Mouse (Mus musculus) embryonic fibroblast, embryonic 13.5 days (primary cell): ENCODE data around the gene Smpd3. TPM values are rescaled to one million over a fixed set of nuclear protein-coding genes. Genes with fewer than 3 reads are reported as not detected.

ENCODE experiments used
- H3K27ac ChIP-seq: 2 replicates; pipeline ENCODE4 v1.5.1; 2012; ENCODE audit warnings: low read length, control low read depth, inconsistent platforms; ENCODE audit not compliant: insufficient read depth
- H3K4me1 ChIP-seq: 2 replicates; pipeline ENCODE4 v1.6.1; 2011; ENCODE audit warnings: low read length; ENCODE audit not compliant: control insufficient read depth, insufficient read depth
- H3K4me3 ChIP-seq: 2 replicates; pipeline ENCODE4 v1.5.1; 2011; ENCODE audit warnings: mild to moderate bottlenecking, control low read depth, low read length; ENCODE audit not compliant: insufficient read depth
- CTCF ChIP-seq: IDR thresholded peaks from 2 replicates; pipeline ENCODE4 v1.5.1; 2011; ENCODE audit warnings: mild to moderate bottlenecking, control low read depth, low read length, moderate library complexity, borderline replicate concordance; ENCODE audit not compliant: insufficient read depth
- POLR2A ChIP-seq: IDR thresholded peaks from 2 replicates; pipeline ENCODE4 v1.6.1; 2011; ENCODE audit warnings: low read depth, mild to moderate bottlenecking, control low read depth, low read length, moderate library complexity
- polyA plus RNA-seq: library from polyadenylated mRNA; stranded (reverse); fragments of >200 nt; gene quantifications from 2 replicates; pipeline ENCODE4 v1.2.4, GENCODE M21; 2011; ENCODE audit warnings: low read depth; ENCODE audit not compliant: missing spikeins, insufficient read length

Gene Smpd3
- polyA plus RNA-seq, 1 experiment = 0.37 TPM

DNA sequence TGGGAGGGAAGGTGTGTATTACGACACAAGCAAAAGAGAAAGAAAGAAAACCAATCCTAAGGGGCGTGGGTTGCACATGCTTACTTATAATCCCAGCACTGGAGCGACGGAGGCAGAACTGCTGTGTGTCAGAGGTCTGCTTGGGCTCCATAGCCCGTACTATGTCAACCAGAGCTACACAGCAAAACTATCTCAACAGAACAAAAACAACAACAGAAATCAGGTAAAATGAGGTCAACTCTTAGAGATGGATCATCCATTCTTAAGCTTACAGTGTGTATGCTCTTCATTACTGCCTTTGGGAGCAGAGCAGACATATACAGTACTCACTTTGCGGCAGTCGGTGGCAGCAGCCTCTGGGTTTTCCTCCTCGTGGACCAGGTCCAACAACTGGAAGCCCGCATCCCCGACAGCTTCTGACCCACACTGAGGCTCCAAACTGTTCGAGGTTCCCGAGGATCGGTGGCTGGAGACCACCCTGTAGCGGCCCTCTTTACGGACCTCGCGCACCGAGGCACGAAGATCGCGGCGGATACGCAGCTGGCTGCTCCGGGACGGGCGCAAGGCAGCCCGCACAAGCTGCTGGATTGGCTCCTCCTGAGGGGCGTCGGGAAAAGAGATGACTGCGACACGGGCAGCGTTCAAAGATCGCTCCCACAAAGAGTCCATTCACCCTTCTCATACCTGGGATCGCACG lies 127.6 kb downstream of the Smpd3 start:
- peak; percentile 67 for TF ChIP-seq POLR2A
- no peak for TF ChIP-seq CTCF
- H3K4me3 ChIP-seq = peak overlapping the region; percentile 87
- H3K27ac ChIP-seq = peak overlapping the region; percentile 76
- H3K4me1 ChIP-seq = no peaks in the 10 kb centered on the region

Other genes with a start within 250 kb of the Smpd3 start
- 2.1 and 3.9 TPM in 2 replicates for gene Esrp2, start 201.0 kb downstream of the Smpd3 start, polyA plus RNA-seq
- 30.0 and 40.9 TPM in 2 replicates for gene Pla2g15, start 187.6 kb downstream of the Smpd3 start, polyA plus RNA-seq
- 57.4 and 59.3 TPM in 2 replicates for gene Slc7a6, start 169.1 kb downstream of the Smpd3 start, polyA plus RNA-seq
- 31.1 and 34.0 TPM in 2 replicates for gene Slc7a6os, start 127.1 kb downstream of the Smpd3 start, polyA plus RNA-seq
- gene Prmt7, start 127.1 kb downstream of the Smpd3 start, polyA plus RNA-seq = 33.6 and 40.3 TPM in 2 replicates
- gene Zfp90, start 77.3 kb upstream of the Smpd3 start, polyA plus RNA-seq = 10.1 and 11.7 TPM in 2 replicates
- gene 6030452D12Rik, start 162.5 kb upstream of the Smpd3 start, polyA plus RNA-seq = not detected in 2 replicates
- 49.9 and 70.2 TPM in 2 replicates for gene Cdh3, start 172.9 kb upstream of the Smpd3 start, polyA plus RNA-seq
- gene Gm10073, start 235.5 kb upstream of the Smpd3 start, polyA plus RNA-seq = 21.2 and 22.4 TPM in 2 replicates